Mouse (Mus musculus): ENCODE results near the gene Cox15.

GRCm38 (mm10) chr19:43731157-43731556 lies 21.6 kb downstream of the Cox15 start:
- TF ChIP-seq CTCF (IDR thresholded peaks at IDR 0.05; ENCODE audit: borderline replicate concordance, insufficient read depth, low read depth, low read length) (no peak), POLR2A (IDR thresholded peaks at IDR 0.05; ENCODE audit: borderline replicate concordance, insufficient read depth, low read length) (no peak)
